Mouse (Mus musculus) ES-CJ7 (cell line): ENCODE measurements around the gene Fpr-rs7.

Experiments
- DNase-seq: peaks from one replicate; pipeline ENCODE4 v3.0.0; 2011; ENCODE audit warnings: low read depth, low spot score

The Fpr-rs7 gene

GRCm38 (mm10) chr17:20114126-20114525 lies at the start of gene Fpr-rs7:
TSS of gene Fpr-rs7 (minus strand) at chr17:20114226.
- DNase-seq, result no peak

GRCm38 (mm10) chr17:20074090-20074489 lies 39.9 kb downstream of the Fpr-rs7 start:
- DNase-seq, result no peak

- DNase-seq, result no peak
Observed at GRCm38 (mm10) chr17:20071656-20072396, 42.2 kb downstream of the Fpr-rs7 start.
